Mouse (Mus musculus) small intestine, adult 2 months (tissue): ENCODE measurements around the gene Spocd1.

Experiments
- CTCF ChIP-seq: fragments of 200-500 bp; IDR thresholded peaks from 2 replicates; pipeline ENCODE4 v1.5.1; 2012; ENCODE audit warnings: low read depth, mild to moderate bottlenecking, control low read depth, inconsistent platforms, low read length, moderate library complexity, mixed read lengths; ENCODE audit not compliant: insufficient replicate concordance, insufficient read length; ENCODE audit errors: extremely low read depth
- POLR2A ChIP-seq: fragments of 200-500 bp; IDR thresholded peaks from 2 replicates; pipeline ENCODE4 v1.6.1; 2012; ENCODE audit warnings: low read depth, mild to moderate bottlenecking, control low read depth, inconsistent platforms, low read length, moderate library complexity

DNA sequence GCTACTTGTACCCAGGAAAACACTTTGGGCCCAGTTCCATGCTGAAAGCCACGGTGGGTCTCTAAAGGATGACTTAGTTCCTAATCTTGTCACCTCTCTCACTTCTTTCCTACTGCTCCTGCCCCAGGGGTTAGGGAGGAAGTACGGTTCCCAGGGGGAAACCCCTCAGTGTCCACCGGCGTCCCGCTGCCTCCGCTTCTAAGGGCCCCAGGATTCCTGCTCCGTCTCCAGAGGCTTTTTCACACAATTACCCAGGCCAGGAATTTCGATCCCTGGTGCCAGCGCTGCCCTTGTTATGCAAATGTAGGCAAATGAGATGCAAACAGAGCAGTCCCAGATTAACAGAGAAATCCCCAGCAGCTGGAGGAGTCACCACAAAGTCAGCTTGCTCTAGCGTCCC is 37.2 kb downstream of the Spocd1 start:
- no peak for TF ChIP-seq CTCF
- TF ChIP-seq POLR2A: no peak
